Mouse (Mus musculus) 3134 (cell line): Measurements from ENCODE around the gene Vmn1r230.

Experiments
- DNase-seq: peaks from one replicate; pipeline ENCODE4 v3.0.0-alpha.2; 2011; ENCODE audit warnings: low spot score; ENCODE audit not compliant: insufficient read length; ENCODE audit errors: extremely low read depth

The Vmn1r230 gene

GRCm38 (mm10) chr17:20840144-20840543, at the start of gene Vmn1r230:
Gene Vmn1r230 (plus strand): TSS chr17:20840444.
- DNase-seq, result no peak

- no peak for DNase-seq
These were observed 29.0 kb upstream of the Vmn1r230 start, which contains the start of gene Vmn1r229 for GRCm38 (mm10) chr17:20811255-20811654. Gene Vmn1r229 (plus strand): TSS chr17:20811555.
